Mouse (Mus musculus): ENCODE results near the gene Gm14214.

Gene Gm14214

GRCm38 (mm10) chr2:154769930-154770329 lies at the start of gene Gm14214:
TSS of gene Gm14214 (minus strand) at chr2:154770030.
- in situ Hi-C loops (cut with MboI, MseI), result loop anchor here in 1 of 2 experiments (10.0 kb wide), 1 partner anchor 65 kb away; no protein-coding TSS in a partner anchor

- in situ Hi-C loops (cut with MboI, MseI), result no loop called here
These were observed 48.8 kb upstream of the Gm14214 start for GRCm38 (mm10) chr2:154818599-154818998.

GRCm38 (mm10) chr2:154817788-154818187 lies 48.0 kb upstream of the Gm14214 start:
- in situ Hi-C loops (cut with MboI, MseI), result no loop called here

- in situ Hi-C loops (cut with MboI, MseI), result no loop called here
These were observed 47.3 kb upstream of the Gm14214 start for GRCm38 (mm10) chr2:154817089-154817488.

GRCm38 (mm10) chr2:154813426-154813825 lies 43.6 kb upstream of the Gm14214 start:
- in situ Hi-C loops (cut with MboI, MseI), result loop anchor here in 1 of 2 experiments (5.0 kb wide), 1 partner anchor 49 kb away; no protein-coding TSS in a partner anchor

GRCm38 (mm10) chr2:154810821-154811220 lies 41.0 kb upstream of the Gm14214 start:
- in situ Hi-C loops (cut with MboI, MseI), result loop anchor here in 1 of 2 experiments (5.0 kb wide), 1 partner anchor 51 kb away; no protein-coding TSS in a partner anchor

GRCm38 (mm10) chr2:154809107-154809762 lies 39.4 kb upstream of the Gm14214 start:
- in situ Hi-C loops (cut with MboI, MseI), result no loop called here

GRCm38 (mm10) chr2:154807689-154808088 lies 37.9 kb upstream of the Gm14214 start:
- in situ Hi-C loops (cut with MboI, MseI), result no loop called here

GRCm38 (mm10) chr2:154803845-154804244 lies 34.0 kb upstream of the Gm14214 start:
- in situ Hi-C loops (cut with MboI, MseI), result no loop called here

GRCm38 (mm10) chr2:154803372-154803771 lies 33.5 kb upstream of the Gm14214 start:
- in situ Hi-C loops (cut with MboI, MseI), result no loop called here

GRCm38 (mm10) chr2:154791661-154792642 lies 22.1 kb upstream of the Gm14214 start:
- in situ Hi-C loops (cut with MboI, MseI), result no loop called here

- in situ Hi-C loops (cut with MboI, MseI), result no loop called here
These were observed 21.0 kb upstream of the Gm14214 start, which contains the start of the genes Raly and a for GRCm38 (mm10) chr2:154790656-154791483. TSS of gene Raly (plus strand) at chr2:154791096. TSS of gene a (plus strand) at chr2:154791402.

GRCm38 (mm10) chr2:154789977-154790655 lies 20.3 kb upstream of the Gm14214 start:
- in situ Hi-C loops (cut with MboI, MseI), result no loop called here

GRCm38 (mm10) chr2:154789381-154789780 lies 19.6 kb upstream of the Gm14214 start:
- in situ Hi-C loops (cut with MboI, MseI), result no loop called here

- in situ Hi-C loops (cut with MboI, MseI), result no loop called here
These were observed 16.9 kb upstream of the Gm14214 start for GRCm38 (mm10) chr2:154786776-154787175.

GRCm38 (mm10) chr2:154786187-154786586 lies 16.4 kb upstream of the Gm14214 start:
- in situ Hi-C loops (cut with MboI, MseI), result no loop called here

- in situ Hi-C loops (cut with MboI, MseI), result no loop called here
These were observed 15.5 kb upstream of the Gm14214 start for GRCm38 (mm10) chr2:154785284-154785683.

- in situ Hi-C loops (cut with MboI, MseI), result no loop called here
These were observed 13.2 kb upstream of the Gm14214 start for GRCm38 (mm10) chr2:154782856-154783650.

GRCm38 (mm10) chr2:154782361-154782760 lies 12.5 kb upstream of the Gm14214 start:
- in situ Hi-C loops (cut with MboI, MseI), result no loop called here

- in situ Hi-C loops (cut with MboI, MseI), result no loop called here
These were observed 9.8 kb upstream of the Gm14214 start for GRCm38 (mm10) chr2:154779648-154780047.
